Mouse (Mus musculus): ENCODE results near the gene Pcif1. TPM values are rescaled to one million over a fixed set of nuclear protein-coding genes. Genes with fewer than 3 reads are reported as not detected.

Gene Pcif1
- polyA plus RNA-seq, 1 experiment, result 18.3 TPM

DNA sequence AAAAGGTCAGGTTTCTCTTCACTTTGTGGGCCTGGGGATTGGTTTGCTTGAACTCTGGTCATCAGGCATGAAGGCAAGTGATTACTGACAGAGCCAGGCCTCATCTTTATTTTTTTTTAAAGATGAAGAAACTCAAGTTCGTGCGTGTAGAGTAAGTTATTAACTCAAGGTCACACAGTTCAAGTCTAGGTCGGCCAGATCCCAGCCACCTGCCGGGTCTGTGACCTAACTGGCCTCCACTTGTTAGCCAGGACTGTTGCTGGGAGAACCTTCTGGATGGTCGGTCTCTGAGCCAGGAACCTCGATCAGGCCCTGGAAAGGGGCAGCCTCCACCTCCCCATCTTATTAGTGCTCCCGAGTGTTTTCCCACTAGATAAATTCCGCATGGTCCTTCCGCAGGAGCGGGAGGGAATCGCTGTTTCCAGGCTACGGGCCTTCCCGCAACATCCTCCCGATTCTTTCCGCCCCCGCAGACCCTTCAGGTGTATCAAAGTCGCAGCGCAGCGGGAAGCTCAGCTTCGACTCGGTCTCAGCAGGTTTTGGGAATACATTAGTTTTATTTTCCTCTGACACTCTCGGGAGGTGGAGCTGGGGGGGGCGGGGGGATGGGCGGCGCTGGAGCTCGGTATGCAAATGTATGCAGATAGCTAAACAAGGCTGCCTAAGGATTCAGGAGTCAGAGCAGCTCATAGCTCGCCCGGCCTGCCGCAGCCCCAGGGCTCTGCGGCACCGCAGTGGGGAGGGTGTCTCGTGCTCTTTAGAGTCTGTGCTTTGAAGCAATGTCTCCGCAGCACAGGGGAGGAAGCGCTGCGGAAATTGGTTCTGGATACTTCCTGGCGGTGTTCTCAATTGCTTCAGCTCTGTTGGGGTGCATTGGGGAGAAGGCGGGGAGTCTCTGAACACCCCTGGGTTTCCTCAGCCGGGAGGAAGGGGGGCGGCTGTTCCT lies 59.3 kb downstream of the Pcif1 start:
- H3K27ac ChIP-seq (ENCODE audit: insufficient read depth, low read length), result no peak overlapping the region
- TF ChIP-seq POLR2A (IDR thresholded peaks at IDR 0.05; ENCODE audit: low read depth, low read length), result 0 out of 2 replicates have a peak, but pooled peaks have one; percentile 16
- no peak for TF ChIP-seq CTCF (IDR thresholded peaks at IDR 0.05; ENCODE audit: borderline replicate concordance, insufficient read depth, low read length)
- no peaks in the 10 kb centered on the region for H3K4me1 ChIP-seq (ENCODE audit: control insufficient read depth, insufficient read depth, low read length)
- peak overlapping the region; percentile 9; the same call in 1 of the 2 replicates for H3K4me3 ChIP-seq (ENCODE audit: insufficient read depth, low read length)

GRCm38 (mm10) chr2:164939106-164939505 lies 60.0 kb downstream of the Pcif1 start:
- Histone ChIP-seq H3K4me1 (ENCODE audit: control insufficient read depth, insufficient read depth, low read length) (no peaks in the 10 kb centered on the region), H3K27ac (ENCODE audit: insufficient read depth, low read length) (no peak overlapping the region), H3K4me3 (ENCODE audit: insufficient read depth, low read length) (peak overlapping the region; percentile 9; the same call in 1 of the 2 replicates)
- no peak for TF ChIP-seq POLR2A (IDR thresholded peaks at IDR 0.05; ENCODE audit: low read depth, low read length)

DNA sequence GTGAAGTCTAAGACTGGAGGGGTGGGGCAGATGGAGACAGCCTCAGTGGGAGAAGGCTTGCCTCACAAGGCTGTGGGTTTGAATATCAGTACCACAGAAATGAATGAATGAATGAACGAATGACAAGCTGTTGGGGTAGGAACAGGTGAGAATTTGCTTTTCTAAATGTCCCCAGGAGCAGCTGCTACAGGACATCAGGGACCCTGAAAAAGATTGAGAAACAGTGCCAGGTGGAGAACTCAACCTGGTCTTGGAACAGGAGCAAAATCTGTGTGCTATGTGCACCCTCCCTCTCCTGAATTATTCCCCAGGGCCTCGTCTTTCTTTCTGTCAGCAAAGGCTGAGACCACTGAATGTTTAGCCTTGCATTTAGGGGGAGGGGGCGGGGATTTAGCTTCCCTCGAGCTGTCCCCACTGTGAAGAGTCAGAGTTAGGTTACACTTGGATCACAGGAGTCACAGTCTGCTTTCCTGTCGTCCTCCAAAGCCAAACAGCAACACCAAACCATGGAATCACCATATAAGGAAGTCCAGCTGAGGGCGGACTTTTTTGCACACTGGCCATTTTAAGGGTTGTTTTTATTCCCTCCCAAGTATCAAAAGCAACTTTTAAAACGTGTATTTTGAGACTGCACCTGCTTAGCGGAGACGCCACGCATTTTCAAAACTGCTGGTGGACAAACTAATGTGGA lies 61.2 kb downstream of the Pcif1 start, which contains the start of gene Mmp9:
Gene Mmp9, plus strand, starts transcription at position 641 of the 691 bp plus-strand sequence.
- H3K4me3 ChIP-seq (ENCODE audit: insufficient read depth, low read length), result no peak within 1 kb of the TSS
- H3K27ac ChIP-seq (ENCODE audit: insufficient read depth, low read length), result no peak within 1 kb of the TSS
- no peak for TF ChIP-seq CTCF (IDR thresholded peaks at IDR 0.05; ENCODE audit: borderline replicate concordance, insufficient read depth, low read length)
- no peak for TF ChIP-seq POLR2A (IDR thresholded peaks at IDR 0.05; ENCODE audit: low read depth, low read length)
- no peaks in the 10 kb centered on the region for H3K4me1 ChIP-seq (ENCODE audit: control insufficient read depth, insufficient read depth, low read length)

DNA sequence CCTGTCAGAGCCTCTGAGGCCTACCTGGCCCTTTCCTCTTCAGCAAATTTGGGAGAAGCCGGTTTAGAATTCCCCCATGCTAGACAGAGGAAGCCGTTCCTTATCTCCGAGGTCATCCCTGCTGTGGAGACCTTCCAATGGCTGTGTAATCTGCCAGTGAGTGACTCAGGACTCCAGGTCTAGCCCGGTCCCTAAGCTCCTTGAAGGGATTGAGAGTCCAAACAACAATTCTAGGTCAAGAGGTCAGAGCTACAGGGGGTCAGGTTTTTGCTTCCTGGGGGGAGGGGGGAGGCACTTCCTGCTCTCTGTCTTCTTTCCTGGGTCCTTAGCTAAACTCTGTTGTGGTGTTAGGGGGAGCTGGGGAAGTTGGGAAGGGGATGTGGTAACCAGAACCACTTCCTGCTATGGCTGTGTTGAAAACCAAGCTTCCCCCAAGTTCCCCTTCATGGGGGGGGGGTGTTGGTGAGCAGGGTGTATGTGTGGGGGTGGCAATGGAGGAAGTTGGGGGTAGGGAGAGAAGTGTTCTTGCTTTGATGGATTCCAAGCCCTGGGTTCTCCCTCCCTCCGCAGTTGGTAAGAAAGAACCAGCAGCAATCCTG lies 63.7 kb downstream of the Pcif1 start:
- Histone ChIP-seq H3K4me1 (ENCODE audit: control insufficient read depth, insufficient read depth, low read length) (no peaks in the 10 kb centered on the region), H3K4me3 (ENCODE audit: insufficient read depth, low read length) (no peak overlapping the region), H3K27ac (ENCODE audit: insufficient read depth, low read length) (no peak overlapping the region)
- TF ChIP-seq CTCF (IDR thresholded peaks at IDR 0.05; ENCODE audit: borderline replicate concordance, insufficient read depth, low read length) (no peak), POLR2A (IDR thresholded peaks at IDR 0.05; ENCODE audit: low read depth, low read length) (no peak)

Other genes starting within 250 kb of the Pcif1 start
- not detected in 2 replicates for gene Wfdc16, start 240.5 kb upstream of the Pcif1 start, polyA plus RNA-seq (2011; ENCODE audit: insufficient read length, low read depth, missing spikeins)
- gene Wfdc10, start 223.3 kb upstream of the Pcif1 start, polyA plus RNA-seq (2011; ENCODE audit: insufficient read length, low read depth, missing spikeins), result not detected in 2 replicates
- gene Wfdc9, start 222.7 kb upstream of the Pcif1 start, polyA plus RNA-seq (2011; ENCODE audit: insufficient read length, low read depth, missing spikeins), result not detected in 2 replicates
- not detected in 2 replicates for gene Wfdc11, start 205.2 kb upstream of the Pcif1 start, polyA plus RNA-seq (2011; ENCODE audit: insufficient read length, low read depth, missing spikeins)
- gene Wfdc13, start 194.2 kb upstream of the Pcif1 start, polyA plus RNA-seq (2011; ENCODE audit: insufficient read length, low read depth, missing spikeins), result not detected in 2 replicates
- not detected in 2 replicates for gene Spint4, start 180.8 kb upstream of the Pcif1 start, polyA plus RNA-seq (2011; ENCODE audit: insufficient read length, low read depth, missing spikeins)
- gene Spint5, start 164.0 kb upstream of the Pcif1 start, polyA plus RNA-seq (2011; ENCODE audit: insufficient read length, low read depth, missing spikeins), result not detected in 2 replicates
- gene Wfdc3, start 133.4 kb upstream of the Pcif1 start, polyA plus RNA-seq (2011; ENCODE audit: insufficient read length, low read depth, missing spikeins), result not detected in 2 replicates
- 28.7 and 30.8 TPM in 2 replicates for gene Dnttip1, start 133.3 kb upstream of the Pcif1 start, polyA plus RNA-seq (2011; ENCODE audit: insufficient read length, low read depth, missing spikeins)
- 101 and 146 TPM in 2 replicates for gene Ube2c, start 109.4 kb upstream of the Pcif1 start, polyA plus RNA-seq (2011; ENCODE audit: insufficient read length, low read depth, missing spikeins)
- not detected in 2 replicates for gene Tnnc2, start 99.3 kb upstream of the Pcif1 start, polyA plus RNA-seq (2011; ENCODE audit: insufficient read length, low read depth, missing spikeins)
- 14.4 and 18.2 TPM in 2 replicates for gene Snx21, start 93.5 kb upstream of the Pcif1 start, polyA plus RNA-seq (2011; ENCODE audit: insufficient read length, low read depth, missing spikeins)
- gene Acot8, start 74.4 kb upstream of the Pcif1 start, polyA plus RNA-seq (2011; ENCODE audit: insufficient read length, low read depth, missing spikeins), result 12.1 and 13.5 TPM in 2 replicates
- gene Zswim3, start 74.2 kb upstream of the Pcif1 start, polyA plus RNA-seq (2011; ENCODE audit: insufficient read length, low read depth, missing spikeins), result 3.7 and 4.1 TPM in 2 replicates
- gene Zswim1, start 56.6 kb upstream of the Pcif1 start, polyA plus RNA-seq (2011; ENCODE audit: insufficient read length, low read depth, missing spikeins), result 10.1 and 12.5 TPM in 2 replicates
- not detected in 2 replicates for gene Spata25, start 50.8 kb upstream of the Pcif1 start, polyA plus RNA-seq (2011; ENCODE audit: insufficient read length, low read depth, missing spikeins)
- gene Ctsa, start 46.4 kb upstream of the Pcif1 start, polyA plus RNA-seq (2011; ENCODE audit: insufficient read length, low read depth, missing spikeins), result 250 and 288 TPM in 2 replicates
- gene Neurl2, start 45.8 kb upstream of the Pcif1 start, polyA plus RNA-seq (2011; ENCODE audit: insufficient read length, low read depth, missing spikeins), result 5.0 and 7.4 TPM in 2 replicates
- gene Pltp, start 21.6 kb upstream of the Pcif1 start, polyA plus RNA-seq (2011; ENCODE audit: insufficient read length, low read depth, missing spikeins), result 26.5 and 39.5 TPM in 2 replicates
- 11.0 and 11.9 TPM in 2 replicates for gene Zfp335, start 32.5 kb downstream of the Pcif1 start, polyA plus RNA-seq (2011; ENCODE audit: insufficient read length, low read depth, missing spikeins)
- 8.0 and 8.1 TPM in 2 replicates for gene Mmp9, start 61.5 kb downstream of the Pcif1 start, polyA plus RNA-seq (2011; ENCODE audit: insufficient read length, low read depth, missing spikeins)
- gene Slc12a5, start 81.5 kb downstream of the Pcif1 start, polyA plus RNA-seq (2011; ENCODE audit: insufficient read length, low read depth, missing spikeins), result 0.55 and 1.4 TPM in 2 replicates
- gene Ncoa5, start 155.6 kb downstream of the Pcif1 start, polyA plus RNA-seq (2011; ENCODE audit: insufficient read length, low read depth, missing spikeins), result 28.4 and 33.5 TPM in 2 replicates
- gene Cd40, start 176.3 kb downstream of the Pcif1 start, polyA plus RNA-seq (2011; ENCODE audit: insufficient read length, low read depth, missing spikeins), result 1.2 and 2.0 TPM in 2 replicates
- gene 1700025C18Rik, start 211.4 kb downstream of the Pcif1 start, polyA plus RNA-seq (2011; ENCODE audit: insufficient read length, low read depth, missing spikeins), result not detected in 2 replicates